Mouse (Mus musculus) cortical plate, adult 2 months (tissue): ENCODE results near the gene Rtkn2.

ENCODE experiments used
- CTCF ChIP-seq: fragments of 200-500 bp; IDR thresholded peaks from 2 replicates; pipeline ENCODE4 v1.5.1; 2011; ENCODE audit warnings: mild to moderate bottlenecking, control low read depth, low read length; ENCODE audit not compliant: insufficient read depth; ENCODE audit errors: extremely low read depth
- POLR2A ChIP-seq: fragments of 200-500 bp; IDR thresholded peaks from 2 replicates; pipeline ENCODE4 v1.6.1; 2011; ENCODE audit warnings: mild to moderate bottlenecking, low read length, control low read depth; ENCODE audit not compliant: insufficient read depth; ENCODE audit errors: extremely low read depth

- TF ChIP-seq POLR2A (no peak), CTCF (no peak)
These were observed 19.8 kb downstream of the Rtkn2 start for GRCm38 (mm10) chr10:67999170-67999569.
